Mouse (Mus musculus) forebrain, embryonic 11.5 days (tissue): ENCODE results near the gene Tm4sf19. TPM values are rescaled to one million over a fixed set of nuclear protein-coding genes. Genes with fewer than 3 reads are reported as not detected.
"Not testable (repeated sequence)": the region's sequence is repeated elsewhere in the genome, so short reads cannot be mapped to it uniquely, and the experiment has no call there.

Source experiments
- ATAC-seq: fragments of 200-750 bp; cut with Nextera tagmentation; replicated peaks from 2 replicates; pipeline ENCODE4 v1.8.0; 2017; ENCODE audit warnings: moderate TSS enrichment; ENCODE audit not compliant: low FRiP score
- DNase-seq: peaks from one replicate; pipeline ENCODE4 v3.0.0-alpha.2; 2017; ENCODE audit warnings: low spot score
- H3K27ac ChIP-seq: fragments of 300-500 bp; sonication (generic); 2 replicates; pipeline ENCODE4 v1.5.1; 2014; ENCODE audit warnings: low read depth, low read length
- H3K27me3 ChIP-seq: fragments of 300-500 bp; sonication (generic); 2 replicates; pipeline ENCODE4 v1.6.1; 2014; ENCODE audit warnings: mild to moderate bottlenecking, low read length, mixed read lengths; ENCODE audit not compliant: control insufficient read depth, insufficient read depth
- H3K36me3 ChIP-seq: fragments of 300-500 bp; sonication (generic); 2 replicates; pipeline ENCODE4 v1.6.1; 2014; ENCODE audit warnings: mild to moderate bottlenecking, low read length, moderate library complexity, mixed read lengths; ENCODE audit not compliant: control insufficient read depth, insufficient read depth
- H3K4me1 ChIP-seq: fragments of 300-500 bp; sonication (generic); replicated peaks from 2 replicates; pipeline ENCODE4 v1.6.1; 2014; ENCODE audit warnings: low read length, mixed read lengths; ENCODE audit not compliant: control insufficient read depth, insufficient read depth
- H3K4me2 ChIP-seq: fragments of 300-500 bp; sonication (generic); 2 replicates; pipeline ENCODE4 v1.6.1; 2014; ENCODE audit warnings: low read depth, mild to moderate bottlenecking, low read length, moderate library complexity, mixed read lengths; ENCODE audit not compliant: severe bottlenecking
- H3K4me3 ChIP-seq: fragments of 300-500 bp; sonication (generic); 2 replicates; pipeline ENCODE4 v1.5.1; 2014; ENCODE audit warnings: low read depth, low read length
- H3K9ac ChIP-seq: fragments of 300-500 bp; sonication (generic); 2 replicates; pipeline ENCODE4 v1.6.1; 2014; ENCODE audit warnings: low read length
- H3K9me3 ChIP-seq: fragments of 300-500 bp; sonication (generic); 2 replicates; pipeline ENCODE4 v1.6.1; 2016; ENCODE audit warnings: low read length, mixed read lengths; ENCODE audit not compliant: control insufficient read depth
- WGBS: fragments of 180-500 bp; shearing (Covaris S2); extraction: QIAGEN DNeasy Blood & Tissue Kit; methylation state at CpG from one replicate; pipeline ENCODE4 v1.1.7; 2014; 5-methylcytosine and 5-hydroxymethylcytosine counted together
- polyA plus RNA-seq: library from polyadenylated mRNA; unstranded; fragments of >200 nt; fragmentation: Nextera tagmentation; extraction: Ambion mirVana; gene quantifications from 2 replicates; pipeline ENCODE4 v1.2.1, GENCODE M21; 2014

The Tm4sf19 gene
- polyA plus RNA-seq, 1 experiment from 2014 or later = not detected

GRCm38 (mm10) chr16:32434066-32434465 is 33.8 kb downstream of the Tm4sf19 start:
- H3K4me3 ChIP-seq = no peak overlapping the region
- no peak overlapping the region for H3K9ac ChIP-seq
- no peaks in the 10 kb centered on the region for H3K27me3 ChIP-seq
- ATAC-seq (no peak), DNase-seq (no peak)
- H3K9me3 ChIP-seq = no peaks in the 10 kb centered on the region
- no peaks in the 10 kb centered on the region for H3K36me3 ChIP-seq
- H3K4me1 ChIP-seq = peaks cover 2% of the 10 kb centered on the region; the same call in 1 of the 2 replicates
- H3K4me2 ChIP-seq = no peak overlapping the region
- H3K27ac ChIP-seq = no peak overlapping the region
- WGBS = 68% methylated on average over 6 of the region's 6 CpGs

- Histone ChIP-seq H3K9ac (no peak overlapping the region), H3K36me3 (no peaks in the 10 kb centered on the region), H3K9me3 (no peaks in the 10 kb centered on the region), H3K27ac (no peak overlapping the region), H3K4me2 (no peak overlapping the region), H3K27me3 (no peaks in the 10 kb centered on the region), H3K4me3 (no peak overlapping the region), H3K4me1 (peaks cover 2% of the 10 kb centered on the region; the same call in 1 of the 2 replicates)
- no peak for DNase-seq
- ATAC-seq = no peak
Measured at GRCm38 (mm10) chr16:32434691-32435090, 34.4 kb downstream of the Tm4sf19 start.

DNA sequence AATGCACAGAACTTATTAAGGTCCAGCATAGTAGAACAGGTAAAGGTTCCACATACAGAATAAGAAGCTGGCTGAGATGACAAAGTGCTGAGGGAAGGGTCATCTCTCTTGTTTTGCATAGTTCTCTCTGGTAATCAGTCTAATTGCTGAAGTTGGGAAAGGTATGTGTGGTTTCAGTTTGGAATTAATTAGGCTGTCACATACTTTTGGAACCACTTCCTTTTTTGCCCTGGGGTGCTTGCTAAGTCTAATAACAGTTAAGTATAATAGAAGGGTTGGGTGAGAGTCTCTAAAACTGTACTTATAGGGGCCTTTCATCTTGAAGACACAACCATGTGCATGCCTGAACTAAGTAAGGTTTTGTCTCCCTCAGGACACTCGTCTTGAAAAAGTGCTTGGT is 36.4 kb downstream of the Tm4sf19 start:
- H3K9me3 ChIP-seq = no peaks in the 10 kb centered on the region
- H3K4me2 ChIP-seq = no peak overlapping the region
- no peak for DNase-seq
- no peak overlapping the region for H3K27ac ChIP-seq
- WGBS = 73% methylated on average over 1 of the region's 1 CpGs
- H3K4me1 ChIP-seq = 0 out of 2 replicates have a peak, but pooled peaks cover 2% of the 10 kb centered on the region
- no peak for ATAC-seq
- H3K36me3 ChIP-seq = no peaks in the 10 kb centered on the region
- H3K27me3 ChIP-seq = no peaks in the 10 kb centered on the region
- no peak overlapping the region for H3K4me3 ChIP-seq
- H3K9ac ChIP-seq = no peak overlapping the region

GRCm38 (mm10) chr16:32437266-32437665 is 37.0 kb downstream of the Tm4sf19 start:
- no peaks in the 10 kb centered on the region for H3K4me1 ChIP-seq
- no peaks in the 10 kb centered on the region for H3K9me3 ChIP-seq
- H3K9ac ChIP-seq = no peak overlapping the region
- DNase-seq = no peak
- H3K27ac ChIP-seq = no peak overlapping the region
- no peak overlapping the region for H3K4me3 ChIP-seq
- no peak for ATAC-seq
- H3K36me3 ChIP-seq = no peaks in the 10 kb centered on the region
- H3K27me3 ChIP-seq = no peaks in the 10 kb centered on the region
- H3K4me2 ChIP-seq = no peak overlapping the region
- 93% methylated on average over 1 of the region's 1 CpGs for WGBS

- Histone ChIP-seq H3K9ac (no peak overlapping the region), H3K27me3 (no peaks in the 10 kb centered on the region), H3K4me1 (no peaks in the 10 kb centered on the region), H3K4me2 (no peak overlapping the region), H3K4me3 (no peak overlapping the region), H3K9me3 (no peaks in the 10 kb centered on the region), H3K36me3 (no peaks in the 10 kb centered on the region), H3K27ac (no peak overlapping the region)
- ATAC-seq = no peak
- 91% methylated on average over 3 of the region's 3 CpGs for WGBS
- DNase-seq = no peak
Measured at GRCm38 (mm10) chr16:32441432-32441831, 41.1 kb downstream of the Tm4sf19 start.

GRCm38 (mm10) chr16:32444615-32445014 is 44.3 kb downstream of the Tm4sf19 start:
- H3K4me3 ChIP-seq, H3K9me3 ChIP-seq, H3K4me2 ChIP-seq, H3K4me1 ChIP-seq, DNase-seq, H3K27ac ChIP-seq, ATAC-seq, H3K27me3 ChIP-seq, H3K36me3 ChIP-seq, H3K9ac ChIP-seq: not testable (repeated sequence)
- WGBS = 89% methylated on average over 3 of the region's 3 CpGs

- no peaks in the 10 kb centered on the region for H3K36me3 ChIP-seq
- ATAC-seq = no peak
- H3K4me2 ChIP-seq = no peak overlapping the region
- no peaks in the 10 kb centered on the region for H3K27me3 ChIP-seq
- no peak overlapping the region for H3K9ac ChIP-seq
- DNase-seq = no peak
- 95% methylated on average over 1 of the region's 1 CpGs for WGBS
- no peaks in the 10 kb centered on the region for H3K9me3 ChIP-seq
- no peak overlapping the region for H3K27ac ChIP-seq
- H3K4me1 ChIP-seq = no peaks in the 10 kb centered on the region
- H3K4me3 ChIP-seq = no peak overlapping the region
Measured at GRCm38 (mm10) chr16:32445558-32445957, 45.3 kb downstream of the Tm4sf19 start.

DNA sequence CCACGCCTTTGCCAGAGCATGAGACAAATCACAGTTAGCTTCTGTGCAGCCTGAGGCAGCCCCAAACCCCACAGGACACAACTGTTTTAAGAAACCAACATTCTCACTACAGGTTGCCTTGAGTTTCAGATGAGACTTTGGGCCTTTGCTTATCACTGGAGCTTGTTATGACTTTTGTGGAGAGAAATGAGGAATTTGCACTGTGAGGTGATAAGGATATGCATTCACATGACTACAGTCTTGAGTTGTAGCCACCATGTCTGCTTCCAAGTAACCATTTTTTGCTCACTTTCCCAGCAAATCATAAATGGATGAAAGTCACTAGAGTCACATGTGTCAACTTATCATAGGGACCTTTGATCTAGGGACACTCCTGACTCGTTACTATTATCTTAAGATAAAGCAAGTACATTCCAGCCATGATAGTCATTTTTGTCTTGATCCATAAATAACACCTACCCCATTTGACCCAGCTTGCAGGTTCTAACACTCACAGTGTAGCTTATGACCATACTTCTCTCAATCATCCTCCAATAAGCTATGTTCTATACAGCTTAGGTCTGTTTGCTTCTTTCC is 46.3 kb downstream of the Tm4sf19 start:
- Histone ChIP-seq H3K4me2 (no peak overlapping the region), H3K27ac (no peak overlapping the region), H3K4me1 (no peaks in the 10 kb centered on the region), H3K4me3 (no peak overlapping the region), H3K27me3 (no peaks in the 10 kb centered on the region), H3K9me3 (no peaks in the 10 kb centered on the region), H3K9ac (no peak overlapping the region), H3K36me3 (no peaks in the 10 kb centered on the region)
- DNase-seq (no peak), ATAC-seq (no peak)
- 85% methylated on average over 2 of the region's 2 CpGs for WGBS

DNA sequence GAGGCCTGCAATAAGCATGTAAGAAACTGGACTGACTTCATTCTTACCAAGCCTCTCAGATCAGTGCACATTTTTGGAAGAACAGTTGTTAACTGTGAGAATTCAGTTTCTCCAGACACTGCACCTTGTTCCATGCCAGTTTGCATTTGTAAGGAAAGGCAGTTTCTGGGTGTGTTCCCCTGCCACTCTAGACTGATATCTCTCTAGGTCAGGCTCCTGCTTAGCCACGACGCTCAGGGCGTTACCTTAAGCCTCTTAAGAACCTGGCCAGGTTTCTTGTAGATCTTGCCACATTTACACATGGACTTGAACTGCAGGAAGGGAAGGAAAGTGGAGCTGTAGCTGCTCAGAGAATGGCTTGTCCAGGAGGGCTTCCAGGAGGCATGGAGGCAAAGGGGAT is 49.4 kb downstream of the Tm4sf19 start:
- no peak for ATAC-seq
- Histone ChIP-seq H3K4me3 (no peak overlapping the region), H3K27ac (no peak overlapping the region), H3K4me1 (no peaks in the 10 kb centered on the region), H3K36me3 (no peaks in the 10 kb centered on the region; the same call in 1 of the 2 replicates), H3K4me2 (no peak overlapping the region), H3K9me3 (no peaks in the 10 kb centered on the region), H3K9ac (no peak overlapping the region), H3K27me3 (no peaks in the 10 kb centered on the region)
- DNase-seq = no peak
- 84% methylated on average over 3 of the region's 3 CpGs for WGBS
